Mouse (Mus musculus) limb, embryonic 15.5 days (tissue): ENCODE measurements around the gene Tmem190. TPM values are rescaled to one million over a fixed set of nuclear protein-coding genes. Genes with fewer than 3 reads are reported as not detected.
"Not testable (repeated sequence)": the region's sequence is repeated elsewhere in the genome, so short reads cannot be mapped to it uniquely, and the experiment has no call there.

Experiments used
- ATAC-seq: fragments of 200-750 bp; cut with Nextera tagmentation; 2 replicates; pipeline ENCODE4 v1.8.0; 2017; ENCODE audit warnings: low read depth, moderate TSS enrichment; ENCODE audit not compliant: insufficient number of reproducible peaks, low FRiP score, low TSS enrichment
- H3K27ac ChIP-seq: fragments of 300-500 bp; sonication (generic); 2 replicates; pipeline ENCODE4 v1.5.1; 2015; ENCODE audit warnings: moderate library complexity, mild to moderate bottlenecking, inconsistent platforms
- H3K27me3 ChIP-seq: fragments of 300-500 bp; sonication (generic); 2 replicates; pipeline ENCODE4 v1.6.1; 2015; ENCODE audit warnings: inconsistent platforms
- H3K36me3 ChIP-seq: fragments of 300-500 bp; sonication (generic); 2 replicates; pipeline ENCODE4 v1.6.1; 2015; ENCODE audit warnings: inconsistent platforms
- H3K4me1 ChIP-seq: fragments of 300-500 bp; sonication (generic); 2 replicates; pipeline ENCODE4 v1.6.1; 2015; ENCODE audit warnings: inconsistent platforms
- H3K4me2 ChIP-seq: fragments of 300-500 bp; sonication (generic); 2 replicates; pipeline ENCODE4 v1.6.1; 2015; ENCODE audit warnings: mild to moderate bottlenecking, inconsistent platforms
- H3K4me3 ChIP-seq: fragments of 300-500 bp; sonication (generic); 2 replicates; pipeline ENCODE4 v1.5.1; 2015; ENCODE audit warnings: mild to moderate bottlenecking, inconsistent platforms
- H3K9ac ChIP-seq: fragments of 300-500 bp; sonication (generic); 2 replicates; pipeline ENCODE4 v1.6.1; 2015; ENCODE audit warnings: inconsistent platforms
- H3K9me3 ChIP-seq: fragments of 300-500 bp; sonication (generic); 2 replicates; pipeline ENCODE4 v1.6.1; 2016; ENCODE audit warnings: inconsistent platforms
- WGBS: fragments of 180-500 bp; shearing (Covaris S2); methylation state at CpG from one replicate; pipeline ENCODE4 v1.1.7; 2015; 5-methylcytosine and 5-hydroxymethylcytosine counted together
- polyA plus RNA-seq: library from polyadenylated mRNA; unstranded; fragments of >200 nt; fragmentation: Nextera tagmentation; extraction: Ambion mirVana; gene quantifications from 2 replicates; pipeline ENCODE4 v1.2.1, GENCODE M21; 2015

Tmem190 gene
- polyA plus RNA-seq, 1 experiment from 2014 or later, result 0.38 TPM

DNA sequence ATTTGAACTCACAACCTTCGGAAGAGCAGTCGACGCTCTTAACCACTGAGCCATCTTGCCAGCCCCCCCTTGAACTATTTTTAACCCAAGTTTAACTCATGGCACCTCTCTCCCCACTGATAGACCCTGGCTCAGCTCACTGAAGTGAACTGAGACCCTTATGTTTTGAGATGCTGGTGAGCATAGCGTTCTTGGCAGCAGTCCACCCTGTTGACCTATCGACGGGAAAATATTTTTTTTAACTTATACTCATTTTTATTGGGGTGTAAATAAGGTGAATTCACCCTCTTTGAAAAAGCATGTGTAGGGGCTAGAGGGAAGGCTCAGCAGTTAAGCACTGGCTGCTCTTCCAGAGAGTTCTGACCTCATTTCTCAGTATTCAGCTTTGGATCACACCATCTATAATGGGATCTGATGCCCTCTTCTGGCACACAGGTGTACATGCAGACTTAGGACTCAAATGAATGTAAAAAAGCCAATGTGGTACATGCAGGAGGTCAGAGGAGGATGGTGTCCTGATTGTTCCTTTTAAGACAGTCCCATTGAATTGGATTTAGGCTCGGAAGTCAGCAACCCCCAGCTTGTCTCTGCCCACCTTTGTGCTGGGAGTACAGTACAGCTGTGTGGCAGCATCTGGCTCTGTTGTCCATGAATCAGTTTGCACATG is 13.2 kb downstream of the Tmem190 start:
- ATAC-seq, result no peak
- H3K9ac ChIP-seq, result no peak overlapping the region
- H3K4me1 ChIP-seq, result peaks cover 12% of the 10 kb centered on the region; the same call in 1 of the 2 replicates
- no peaks in the 10 kb centered on the region for H3K9me3 ChIP-seq
- H3K36me3 ChIP-seq, result peaks cover 37% of the 10 kb centered on the region
- H3K27me3 ChIP-seq, result no peaks in the 10 kb centered on the region
- no peak overlapping the region for H3K4me3 ChIP-seq
- H3K4me2 ChIP-seq, result no peak overlapping the region
- 70% methylated on average over 7 of the region's 7 CpGs for WGBS
- no peak overlapping the region for H3K27ac ChIP-seq

DNA sequence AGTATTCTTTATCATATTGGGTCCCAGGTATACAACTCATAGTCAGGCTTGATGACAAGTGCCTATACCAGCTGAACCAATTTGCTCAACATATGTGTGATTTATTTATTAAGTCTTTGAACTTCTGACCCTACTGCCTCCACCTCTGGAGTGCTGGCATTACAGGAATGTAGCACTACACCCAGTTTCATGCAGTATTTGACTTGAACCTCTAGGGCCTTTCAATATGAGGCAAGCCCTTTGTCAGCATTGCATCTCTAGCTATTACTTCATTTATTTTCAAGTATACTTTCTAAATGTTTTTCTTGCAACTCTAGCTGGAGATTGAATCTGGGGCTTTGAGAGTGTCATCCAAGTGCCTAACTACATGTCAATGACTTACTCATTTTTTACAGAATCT is 19.5 kb downstream of the Tmem190 start:
- Histone ChIP-seq H3K27ac (no peak overlapping the region), H3K4me1 (no peaks in the 10 kb centered on the region), H3K4me3 (no peak overlapping the region), H3K9me3 (no peaks in the 10 kb centered on the region), H3K4me2 (no peak overlapping the region), H3K36me3 (peaks cover 33% of the 10 kb centered on the region), H3K9ac (no peak overlapping the region), H3K27me3 (no peaks in the 10 kb centered on the region)
- no peak for ATAC-seq

DNA sequence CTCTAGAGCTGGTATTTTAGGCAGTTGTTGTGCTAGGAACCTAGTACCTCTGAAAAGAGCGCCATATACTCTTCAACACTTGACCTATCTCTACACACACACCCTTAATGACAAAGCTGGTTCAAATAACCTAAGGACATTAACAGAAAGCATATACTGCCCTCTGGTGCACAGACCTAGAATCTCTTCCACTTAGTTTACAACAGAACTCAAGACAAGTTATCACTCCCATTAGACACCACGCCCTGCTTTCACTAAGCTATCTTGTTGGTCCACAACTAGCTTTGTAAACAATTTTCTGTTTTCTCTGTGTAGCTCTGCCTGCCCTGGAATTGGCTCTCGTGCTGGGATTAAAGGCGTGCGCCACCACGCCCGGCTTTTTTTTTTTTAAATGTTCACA is 24.0 kb downstream of the Tmem190 start:
- H3K36me3 ChIP-seq, result peaks cover 53% of the 10 kb centered on the region
- H3K9me3 ChIP-seq, result no peaks in the 10 kb centered on the region
- no peak overlapping the region for H3K4me2 ChIP-seq
- no peak for ATAC-seq
- WGBS, result 84% methylated on average over 7 of the region's 7 CpGs
- H3K9ac ChIP-seq, result no peak overlapping the region
- no peaks in the 10 kb centered on the region for H3K27me3 ChIP-seq
- H3K4me3 ChIP-seq, result no peak overlapping the region
- no peak overlapping the region for H3K27ac ChIP-seq
- peaks cover 19% of the 10 kb centered on the region for H3K4me1 ChIP-seq

DNA sequence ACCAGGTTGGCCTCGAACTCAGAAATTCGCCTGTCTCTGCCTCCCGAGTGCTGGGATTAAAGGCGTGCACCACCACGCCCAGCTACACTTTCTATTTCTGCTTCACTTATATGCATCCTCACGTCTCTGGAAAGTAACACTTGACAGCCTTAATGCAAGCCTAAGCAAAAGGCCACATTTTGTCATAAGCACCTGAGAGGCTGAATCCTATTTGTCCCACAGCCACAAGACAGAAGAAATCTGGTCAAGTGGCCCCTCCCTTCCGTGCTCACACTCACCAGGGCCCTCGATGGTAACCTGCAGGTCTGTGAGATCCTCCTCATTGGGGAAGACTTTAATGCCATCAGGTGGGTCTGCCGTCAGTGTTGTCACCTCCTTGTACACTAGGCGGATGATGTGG is 28.4 kb downstream of the Tmem190 start:
- not testable (repeated sequence) for ATAC-seq, H3K27ac ChIP-seq, H3K27me3 ChIP-seq, H3K9me3 ChIP-seq
- WGBS, result 30% methylated on average over 10 of the region's 10 CpGs
- peak overlapping the region; percentile 65 for H3K4me2 ChIP-seq
- peaks cover 25% of the 10 kb centered on the region for H3K4me1 ChIP-seq
- H3K36me3 ChIP-seq, result peaks cover 36% of the 10 kb centered on the region
- H3K9ac ChIP-seq, result peak overlapping the region; percentile 97
- H3K4me3 ChIP-seq, result peak overlapping the region; percentile 98

DNA sequence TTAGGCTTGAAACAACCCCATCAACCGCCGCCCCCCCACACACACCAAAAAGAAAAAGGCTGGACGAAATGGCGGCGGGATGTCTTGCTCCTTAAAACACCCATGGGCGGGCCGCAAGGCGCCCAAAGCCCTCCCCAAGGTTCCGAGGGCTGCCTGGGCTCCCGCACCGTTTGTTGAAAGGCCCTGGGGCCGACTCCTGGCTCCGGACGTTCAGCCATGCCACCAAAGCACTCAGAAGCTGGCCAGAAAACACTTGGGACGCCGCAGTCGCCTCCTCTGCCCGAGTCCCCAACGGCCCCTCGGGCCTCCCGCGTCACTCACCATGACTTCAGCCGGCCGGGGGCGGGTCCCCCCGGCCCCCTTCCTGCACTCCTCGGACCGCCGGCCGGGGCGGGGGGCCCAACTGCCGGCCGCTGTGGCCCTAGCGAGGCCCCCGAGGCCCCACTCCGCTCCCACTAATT is 29.1 kb downstream of the Tmem190 start:
- no peaks in the 10 kb centered on the region for H3K9me3 ChIP-seq
- WGBS, result under 1% methylated on average over 35 of the region's 36 CpGs
- H3K4me1 ChIP-seq, result peaks cover 25% of the 10 kb centered on the region
- H3K4me2 ChIP-seq, result peak overlapping the region; percentile 65
- H3K9ac ChIP-seq, result peak overlapping the region; percentile 97
- peak overlapping the region; percentile 99 for H3K27ac ChIP-seq
- H3K36me3 ChIP-seq, result peaks cover 28% of the 10 kb centered on the region
- no peaks in the 10 kb centered on the region for H3K27me3 ChIP-seq
- ATAC-seq, result no peak
- peak overlapping the region; percentile 98 for H3K4me3 ChIP-seq

DNA sequence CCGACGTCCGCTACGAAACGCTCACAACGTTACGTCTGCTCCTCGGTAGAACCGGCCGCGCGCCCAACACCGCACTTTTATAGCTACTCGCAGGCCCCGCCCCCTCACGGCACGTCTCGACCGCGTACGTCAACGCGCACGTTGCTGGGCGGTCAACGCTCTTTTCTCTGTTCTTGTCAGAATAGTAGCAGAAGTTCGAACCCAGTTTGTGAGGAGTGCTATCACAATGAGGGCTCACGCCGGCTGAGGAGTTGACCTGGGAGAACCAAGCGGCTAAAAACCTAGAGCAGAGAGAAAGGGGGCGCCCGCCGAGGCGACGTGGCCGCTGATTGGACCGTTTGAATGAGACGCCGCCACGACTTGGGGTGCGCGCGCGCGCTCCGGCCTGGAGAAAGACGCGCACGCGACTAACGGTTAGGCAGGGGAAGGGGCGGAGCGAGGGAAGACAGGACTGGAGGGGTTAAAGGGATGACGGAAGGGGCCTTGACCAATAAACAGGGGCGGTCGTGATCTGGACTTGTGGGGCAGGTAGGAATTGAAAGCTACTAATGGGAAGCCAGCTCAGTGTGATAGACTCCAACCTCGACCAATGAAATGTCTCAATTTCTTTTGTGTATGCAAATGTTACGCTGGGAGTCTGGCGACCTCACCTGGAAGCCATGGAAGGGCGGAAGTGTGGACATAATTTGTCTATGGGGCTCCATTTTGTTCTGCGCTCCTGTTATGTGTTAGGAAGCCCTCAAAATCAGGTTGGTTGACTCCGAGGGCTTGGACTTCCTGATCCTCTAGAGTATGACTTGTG is 29.8 kb downstream of the Tmem190 start, which contains the start of gene Ube2s:
Ube2s (minus strand) TSS at position 288 of the 802 bp plus-strand sequence.
- H3K9ac ChIP-seq, result peak within 1 kb of the TSS; percentile 97
- peak within 1 kb of the TSS; percentile 65 for H3K4me2 ChIP-seq
- peak; percentile 99 for ATAC-seq
- peak within 1 kb of the TSS; percentile 99 for H3K27ac ChIP-seq
- H3K36me3 ChIP-seq, result peaks cover 22% of the 10 kb centered on the region
- peak within 1 kb of the TSS; percentile 98 for H3K4me3 ChIP-seq
- peaks cover 25% of the 10 kb centered on the region for H3K4me1 ChIP-seq
- under 1% methylated on average over 62 of the region's 62 CpGs for WGBS
- no peaks in the 10 kb centered on the region for H3K27me3 ChIP-seq
- H3K9me3 ChIP-seq, result no peaks in the 10 kb centered on the region

DNA sequence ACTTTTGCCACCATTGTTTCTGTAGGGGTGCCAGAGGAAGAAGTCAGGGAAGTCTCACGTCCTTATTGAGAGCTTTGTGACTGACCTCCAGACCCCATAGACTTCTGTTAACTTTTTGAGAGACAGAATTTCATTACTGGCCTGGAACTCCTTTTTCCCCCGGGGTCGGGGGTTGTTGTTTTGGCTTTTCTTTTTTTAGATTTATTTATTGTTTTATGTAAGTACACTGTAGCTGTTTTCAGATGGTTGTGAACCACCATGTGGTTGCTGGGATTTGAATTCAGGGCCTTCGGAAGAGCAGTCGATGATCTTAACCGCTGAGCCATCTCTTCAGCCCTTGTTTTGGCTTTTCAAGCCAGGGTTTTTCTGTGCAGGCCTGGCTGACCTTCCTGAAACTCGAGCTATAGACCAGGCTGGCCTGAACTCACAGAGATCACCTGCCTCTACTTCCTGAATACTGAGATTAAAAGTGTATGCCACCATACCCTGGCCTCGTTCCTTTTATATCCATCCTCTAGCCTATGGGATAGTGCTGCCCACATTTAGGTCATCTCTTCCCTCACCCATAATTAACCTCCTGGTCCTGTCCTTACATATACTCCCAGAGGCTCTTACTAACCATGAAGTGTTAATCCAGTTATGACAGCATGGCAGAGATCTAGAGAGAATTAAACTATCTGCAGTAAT is 30.5 kb downstream of the Tmem190 start:
- Histone ChIP-seq H3K4me1 (peaks cover 25% of the 10 kb centered on the region), H3K27ac (peak overlapping the region; percentile 99), H3K27me3 (no peaks in the 10 kb centered on the region), H3K4me2 (peak overlapping the region; percentile 65), H3K4me3 (peak overlapping the region; percentile 98), H3K9ac (0 out of 2 replicates have a peak overlapping the region, but pooled peaks have one; percentile 29), H3K36me3 (peaks cover 19% of the 10 kb centered on the region), H3K9me3 (no peaks in the 10 kb centered on the region)
- ATAC-seq, result no peak
- 28% methylated on average over 8 of the region's 8 CpGs for WGBS

DNA sequence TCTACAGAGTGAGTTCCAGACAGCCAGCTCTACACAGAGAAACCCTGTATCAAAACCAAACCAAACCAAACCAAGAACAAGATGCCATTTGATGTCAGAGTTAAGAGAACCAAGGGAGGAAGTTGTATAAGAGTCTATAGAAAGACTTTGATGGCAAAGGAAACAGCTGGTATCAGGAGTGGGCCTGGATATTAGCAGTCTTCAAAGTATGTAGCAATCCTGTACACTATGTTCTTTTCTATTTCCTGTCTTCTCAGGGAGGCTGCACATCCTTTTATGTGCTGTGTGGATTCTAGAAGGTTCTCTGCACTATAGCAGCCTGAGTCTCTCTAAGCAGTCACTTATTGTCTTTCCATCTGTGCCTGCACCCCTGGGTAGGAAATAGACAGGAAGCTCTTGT is 33.8 kb downstream of the Tmem190 start:
- Histone ChIP-seq H3K27ac (no peak overlapping the region), H3K36me3 (no peaks in the 10 kb centered on the region)
- no peak for ATAC-seq

DNA sequence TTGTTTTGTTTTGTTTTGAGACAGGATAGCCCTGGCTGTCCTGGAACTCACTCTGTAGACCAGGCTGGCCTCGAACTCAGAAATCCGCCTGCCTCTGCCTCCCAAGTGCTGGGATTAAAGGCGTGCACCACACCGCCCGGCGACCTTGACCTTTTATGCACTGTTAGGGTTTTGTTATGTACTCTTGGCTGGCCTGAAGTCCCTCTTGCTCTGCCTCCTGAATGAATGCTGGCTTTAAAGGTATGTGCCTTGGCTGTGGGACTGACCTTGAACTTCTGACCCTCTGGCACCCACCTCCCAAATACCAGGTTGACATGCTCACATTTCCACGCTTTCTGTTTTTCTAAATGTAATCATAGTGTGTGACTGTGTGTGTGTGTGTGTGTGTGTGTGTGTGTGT is 38.2 kb downstream of the Tmem190 start:
- H3K9ac ChIP-seq, H3K9me3 ChIP-seq, H3K4me2 ChIP-seq, H3K4me1 ChIP-seq, H3K4me3 ChIP-seq, H3K36me3 ChIP-seq, H3K27me3 ChIP-seq, H3K27ac ChIP-seq, ATAC-seq: not testable (repeated sequence)
- WGBS, result 84% methylated on average over 7 of the region's 7 CpGs

More for the DNA sequence above, 33.8 kb downstream of the Tmem190 start:
- H3K4me2 ChIP-seq, result no peak overlapping the region
- no peaks in the 10 kb centered on the region for H3K9me3 ChIP-seq
- peaks cover 6% of the 10 kb centered on the region; the same call in 1 of the 2 replicates for H3K4me1 ChIP-seq
- no peak overlapping the region for H3K9ac ChIP-seq
- no peak overlapping the region for H3K4me3 ChIP-seq
- H3K27me3 ChIP-seq, result no peaks in the 10 kb centered on the region

DNA sequence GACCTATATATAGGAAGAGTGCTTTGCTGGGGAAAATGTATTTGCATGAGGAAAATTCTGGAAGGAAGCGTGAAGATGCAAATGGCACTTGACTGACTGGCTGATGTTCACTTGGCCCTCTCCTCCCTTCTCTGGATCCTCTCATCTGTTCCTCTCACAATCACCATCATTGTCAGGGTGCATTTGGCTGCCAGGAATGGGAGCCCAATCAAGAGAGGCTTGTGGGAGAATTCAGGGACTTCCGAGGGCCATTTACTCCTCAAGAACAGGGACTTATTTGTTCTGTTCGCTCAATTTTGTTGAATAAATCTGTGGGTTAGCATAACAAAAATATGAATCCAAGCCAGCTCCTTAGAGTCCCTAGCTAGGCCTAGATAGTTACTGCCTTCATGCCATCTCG is 39.0 kb downstream of the Tmem190 start:
- H3K4me1 ChIP-seq, result no peaks in the 10 kb centered on the region
- H3K36me3 ChIP-seq, result no peaks in the 10 kb centered on the region
- H3K9me3 ChIP-seq, result no peaks in the 10 kb centered on the region
- no peak overlapping the region for H3K4me2 ChIP-seq
- H3K27ac ChIP-seq, result no peak overlapping the region
- ATAC-seq, result no peak
- 86% methylated on average over 4 of the region's 4 CpGs for WGBS
- H3K27me3 ChIP-seq, result peaks cover 4% of the 10 kb centered on the region; the same call in 1 of the 2 replicates
- no peak overlapping the region for H3K9ac ChIP-seq
- H3K4me3 ChIP-seq, result no peak overlapping the region

DNA sequence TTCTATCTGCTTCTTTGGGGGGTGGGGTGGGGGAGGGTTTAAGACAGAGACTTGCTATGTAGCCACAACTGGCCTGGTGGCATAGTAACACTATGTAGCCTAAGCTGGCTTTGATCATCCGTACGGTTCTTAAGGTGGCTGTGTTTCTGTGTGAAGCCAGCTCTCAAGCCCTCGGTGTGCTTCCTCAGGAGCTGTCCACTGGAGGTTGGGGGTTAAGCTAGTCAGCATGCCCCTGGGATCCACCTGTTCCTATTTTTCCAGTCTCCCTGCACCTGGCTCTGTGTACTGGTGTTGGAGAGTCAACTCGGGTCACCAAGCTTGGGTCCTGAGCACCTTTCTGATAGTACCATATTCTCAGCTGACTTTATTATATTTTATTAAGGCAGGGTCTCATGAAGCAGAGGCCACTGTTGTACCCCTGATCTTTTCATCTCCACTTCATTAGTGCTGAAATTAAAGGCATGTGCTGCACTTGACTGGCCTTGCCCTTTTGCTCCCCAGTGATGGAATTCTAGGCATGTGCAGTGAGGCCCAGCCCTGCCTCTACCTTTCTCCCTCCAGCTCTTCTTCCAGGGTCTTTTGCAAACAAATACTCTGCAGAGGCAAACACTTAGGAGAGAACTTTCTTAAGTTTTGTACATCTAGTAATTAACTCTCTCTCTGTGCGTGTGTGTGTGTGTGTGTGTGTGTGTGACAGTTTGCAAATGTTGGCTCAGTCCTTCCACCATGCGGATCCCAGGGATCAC is 39.6 kb downstream of the Tmem190 start:
- H3K27me3 ChIP-seq, result peaks cover 4% of the 10 kb centered on the region; the same call in 1 of the 2 replicates
- H3K4me3 ChIP-seq, result no peak overlapping the region
- H3K27ac ChIP-seq, result no peak overlapping the region
- no peak overlapping the region for H3K9ac ChIP-seq
- no peaks in the 10 kb centered on the region for H3K4me1 ChIP-seq
- WGBS, result 51% methylated on average over 6 of the region's 6 CpGs
- no peak overlapping the region for H3K4me2 ChIP-seq
- H3K9me3 ChIP-seq, result no peaks in the 10 kb centered on the region
- ATAC-seq, result no peak
- H3K36me3 ChIP-seq, result no peaks in the 10 kb centered on the region
